Mouse (Mus musculus) heart, adult 2 months (tissue): ENCODE results near the gene Ccdc12.

ENCODE experiments used
- CTCF ChIP-seq: fragments of 200-600 bp; IDR thresholded peaks from 2 replicates; pipeline ENCODE4 v1.8.1; 2022; ENCODE audit warnings: antibody characterized with exemption, mild to moderate bottlenecking, moderate library complexity
- POLR2A ChIP-seq: fragments of 200-500 bp; IDR thresholded peaks from 2 replicates; pipeline ENCODE4 v1.6.1; 2011; ENCODE audit warnings: mild to moderate bottlenecking, low read depth, low read length, control low read depth; ENCODE audit not compliant: insufficient read depth

GRCm38 (mm10) chr9:110625350-110625908 is 30.9 kb upstream of the Ccdc12 start:
- TF ChIP-seq POLR2A (no peak), CTCF (no peak)
